Mouse (Mus musculus): ENCODE measurements at regions not wholly inside any gene's neighbourhood (a gene's known extent, or its start where the extent isn't known, plus 50 kb on each side); places are given as distances from the start of the nearest gene placed in this dataset.

GRCm38 (mm10) chr9:113091881-113092280, 616.2 kb downstream of the Pdcd6ip start:
- no peak for DNase-seq (ENCODE audit: low spot score)

DNA sequence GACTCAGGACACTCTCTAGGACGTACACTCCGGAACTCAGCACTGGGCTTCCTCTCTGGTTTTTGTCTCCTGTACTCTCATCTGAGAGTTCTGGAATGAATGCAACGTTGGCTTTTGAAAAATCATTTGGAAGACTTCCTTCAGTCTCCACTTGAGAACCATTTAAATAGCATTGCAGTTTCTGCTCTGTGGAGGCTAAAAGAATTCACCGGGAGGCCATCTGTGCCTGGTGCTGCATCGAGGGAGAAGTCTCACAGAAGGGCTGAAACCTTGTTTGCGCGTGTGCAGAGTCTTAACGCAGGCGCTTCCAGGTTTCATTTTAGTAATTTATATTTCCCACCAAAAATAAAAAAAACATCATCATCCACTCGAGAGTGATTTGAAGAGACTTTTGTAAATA, 620.3 kb downstream of the Pdcd6ip start:
- DNase-seq (ENCODE audit: low spot score), result no peak

GRCm38 (mm10) chr9:113085281-113085810, 622.7 kb downstream of the Pdcd6ip start:
- DNase-seq (ENCODE audit: low spot score), result no peak

DNA sequence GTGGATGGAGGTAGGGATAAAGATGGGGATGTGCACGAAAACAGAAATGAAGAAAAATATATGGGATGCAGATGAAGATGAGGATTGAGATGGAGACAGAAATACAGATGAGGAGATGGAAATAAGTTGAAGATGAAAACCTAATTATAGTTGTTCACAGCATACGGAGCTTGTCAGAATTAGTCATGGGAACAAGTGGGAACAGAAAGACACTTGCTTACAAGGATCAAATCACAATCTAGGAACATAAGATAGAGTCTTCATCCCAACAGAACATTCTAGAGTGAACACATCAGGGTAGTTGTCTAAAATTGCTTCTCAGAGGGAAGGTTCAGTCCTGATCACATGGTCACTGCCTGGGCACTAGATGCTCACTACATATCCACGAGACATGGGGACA, 633.2 kb downstream of the Pdcd6ip start:
- no peak for DNase-seq (ENCODE audit: low spot score)

DNA sequence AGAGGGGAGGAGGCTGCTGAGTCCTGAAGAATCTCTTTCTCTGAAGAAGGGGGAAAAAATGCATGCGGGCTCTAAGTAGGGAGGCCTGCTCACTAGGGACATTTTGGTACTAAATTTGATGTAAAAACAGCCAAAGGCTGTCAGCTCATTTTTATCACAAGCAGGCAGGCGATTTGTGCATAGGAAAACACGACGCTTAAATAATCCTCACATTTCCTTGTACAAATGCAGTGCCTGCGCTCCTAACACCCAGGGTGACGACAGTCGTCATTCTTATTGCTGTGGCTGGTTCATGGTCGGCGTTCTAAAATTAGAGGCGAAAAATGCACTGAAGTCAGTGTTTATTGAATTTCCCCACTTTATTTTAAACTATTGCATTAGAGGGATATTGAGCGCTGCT, 650.6 kb downstream of the Pdcd6ip start:
- DNase-seq (ENCODE audit: low spot score), result no peak

- DNase-seq (ENCODE audit: low spot score), result peak; percentile 40
These were observed 663.4 kb downstream of the Pdcd6ip start for GRCm38 (mm10) chr9:113044556-113045178.

DNA sequence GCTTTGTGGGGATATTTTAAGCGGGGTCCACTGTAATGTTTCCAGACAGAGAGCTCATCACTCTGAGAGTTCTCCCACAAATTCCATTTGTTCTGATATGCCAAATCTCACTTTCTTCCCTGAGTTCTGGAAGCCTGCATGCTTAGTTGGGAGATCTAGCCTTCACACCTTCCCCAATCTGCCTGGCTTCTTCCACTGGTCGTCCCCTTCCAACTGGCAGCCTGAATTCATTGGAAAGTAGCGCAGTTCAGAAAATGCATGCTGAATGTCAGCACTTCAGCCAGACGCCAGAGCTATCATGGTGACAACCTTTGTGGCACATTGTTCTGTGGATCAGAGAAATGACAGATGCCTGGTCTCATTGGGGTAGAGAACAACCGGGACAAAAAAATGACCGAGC, 667.2 kb downstream of the Pdcd6ip start:
- no peak for DNase-seq (ENCODE audit: low spot score)

GRCm38 (mm10) chr9:113033996-113034395, 674.1 kb downstream of the Pdcd6ip start:
- no peak for DNase-seq (ENCODE audit: low spot score)

GRCm38 (mm10) chr9:113029091-113029490, 679.0 kb downstream of the Pdcd6ip start:
- DNase-seq (ENCODE audit: low spot score), result no peak

DNA sequence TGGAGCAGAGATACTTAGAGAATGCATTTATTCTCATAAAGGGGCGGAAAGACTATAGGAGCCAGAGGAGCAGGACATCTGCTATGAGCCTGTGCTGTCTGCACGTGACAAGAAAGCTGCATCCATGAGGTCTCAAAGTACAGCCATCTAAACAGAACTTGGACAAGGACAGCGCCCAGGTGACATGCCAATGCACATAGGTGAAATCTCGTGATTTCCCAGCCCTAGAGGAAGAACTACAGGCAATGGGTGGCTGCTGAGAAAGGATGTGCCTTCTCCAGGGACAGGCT, 681.2 kb downstream of the Pdcd6ip start:
- DNase-seq (ENCODE audit: low spot score), result no peak

GRCm38 (mm10) chr9:113026096-113026903, 681.8 kb downstream of the Pdcd6ip start:
- DNase-seq (ENCODE audit: low spot score), result no peak

- DNase-seq (ENCODE audit: low spot score), result no peak
These were observed 686.0 kb downstream of the Pdcd6ip start for GRCm38 (mm10) chr9:113021866-113022645.

- no peak for DNase-seq (ENCODE audit: low spot score)
These were observed 688.5 kb downstream of the Pdcd6ip start for GRCm38 (mm10) chr9:113019576-113019975.

DNA sequence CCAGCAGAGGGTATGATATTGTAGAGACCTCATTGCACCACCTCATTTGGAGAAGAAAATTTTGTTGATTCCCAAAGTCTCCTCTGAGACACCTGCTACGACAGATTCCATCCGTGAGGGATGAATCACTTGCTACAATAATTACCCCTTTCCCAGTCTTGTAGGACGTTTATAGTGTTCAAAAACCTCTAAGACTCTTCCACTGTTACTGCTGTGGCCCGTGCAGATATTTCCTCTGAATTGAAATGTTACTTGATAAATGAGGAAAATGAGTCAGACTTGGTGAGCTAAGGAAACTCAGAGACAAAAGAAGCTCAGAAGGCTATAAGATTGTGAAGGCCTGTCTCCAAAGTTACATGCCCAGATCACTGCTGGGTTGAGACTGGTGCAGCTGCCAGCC, 700.0 kb downstream of the Pdcd6ip start:
- no peak for DNase-seq (ENCODE audit: low spot score)

DNA sequence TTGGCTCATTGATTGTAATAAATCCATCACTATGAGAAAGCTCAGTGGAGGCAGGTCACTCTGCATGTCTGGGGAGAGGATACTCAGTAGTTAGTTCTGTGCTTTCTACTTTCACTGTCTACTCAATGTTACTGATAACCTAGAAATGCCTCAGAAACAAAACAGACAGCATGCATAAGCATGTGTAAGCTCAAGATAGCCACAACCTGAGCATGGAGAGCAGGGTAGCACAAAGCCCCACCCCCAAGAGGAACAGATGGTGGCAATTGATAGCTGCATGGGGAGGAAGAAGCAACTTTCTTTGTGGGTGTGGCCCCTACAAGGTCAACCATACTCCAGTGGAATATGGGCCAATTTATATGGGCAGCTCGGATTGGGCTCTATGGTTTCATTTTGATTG, 711.9 kb downstream of the Pdcd6ip start:
- DNase-seq (ENCODE audit: low spot score), result no peak

- no peak for DNase-seq (ENCODE audit: low spot score)
These were observed 713.3 kb downstream of the Pdcd6ip start for GRCm38 (mm10) chr9:112994774-112995173.

DNA sequence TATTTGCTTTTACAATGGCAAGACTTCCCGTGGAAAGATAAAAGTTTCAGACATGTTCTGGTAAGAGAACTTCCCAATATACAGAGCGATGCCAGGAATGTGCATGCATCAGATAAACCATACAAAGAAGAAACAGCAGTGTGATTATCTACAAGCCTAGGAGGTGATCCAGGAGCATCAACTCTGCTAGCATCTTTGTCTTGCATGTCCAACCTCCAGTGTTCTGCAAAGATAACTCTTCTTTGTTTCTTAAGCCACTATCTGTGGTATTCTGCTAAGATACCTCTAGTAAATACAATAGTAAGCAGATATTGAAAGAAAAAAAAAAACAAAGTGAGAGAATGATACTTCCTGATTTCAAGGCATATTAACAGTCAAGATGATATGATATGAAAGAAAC, 714.4 kb downstream of the Pdcd6ip start:
- DNase-seq (ENCODE audit: low spot score), result no peak

GRCm38 (mm10) chr9:112992937-112993336, 715.1 kb downstream of the Pdcd6ip start:
- no peak for DNase-seq (ENCODE audit: low spot score)

GRCm38 (mm10) chr9:112983353-112983752, 724.7 kb downstream of the Pdcd6ip start:
- no peak for DNase-seq (ENCODE audit: low spot score)

GRCm38 (mm10) chr9:112951567-112951966, 715.8 kb upstream of the Arpp21 start:
- no peak for DNase-seq (ENCODE audit: low spot score)

GRCm38 (mm10) chr9:112950056-112950455, 714.3 kb upstream of the Arpp21 start:
- no peak for DNase-seq (ENCODE audit: low spot score)

GRCm38 (mm10) chr9:112938781-112939180, 703.0 kb upstream of the Arpp21 start:
- DNase-seq (ENCODE audit: low spot score), result no peak

Measured in layer of hippocampus, adult 9-10 months (tissue).